Mouse (Mus musculus): ENCODE data around the gene Etnk2. TPM values are rescaled to one million over a fixed set of nuclear protein-coding genes. Genes with fewer than 3 reads are reported as not detected.

Etnk2 gene
- polyA plus RNA-seq (2015; fragmentation: Nextera tagmentation; extraction: Ambion mirVana), result 11.3 and 14.2 TPM in 2 replicates

DNA sequence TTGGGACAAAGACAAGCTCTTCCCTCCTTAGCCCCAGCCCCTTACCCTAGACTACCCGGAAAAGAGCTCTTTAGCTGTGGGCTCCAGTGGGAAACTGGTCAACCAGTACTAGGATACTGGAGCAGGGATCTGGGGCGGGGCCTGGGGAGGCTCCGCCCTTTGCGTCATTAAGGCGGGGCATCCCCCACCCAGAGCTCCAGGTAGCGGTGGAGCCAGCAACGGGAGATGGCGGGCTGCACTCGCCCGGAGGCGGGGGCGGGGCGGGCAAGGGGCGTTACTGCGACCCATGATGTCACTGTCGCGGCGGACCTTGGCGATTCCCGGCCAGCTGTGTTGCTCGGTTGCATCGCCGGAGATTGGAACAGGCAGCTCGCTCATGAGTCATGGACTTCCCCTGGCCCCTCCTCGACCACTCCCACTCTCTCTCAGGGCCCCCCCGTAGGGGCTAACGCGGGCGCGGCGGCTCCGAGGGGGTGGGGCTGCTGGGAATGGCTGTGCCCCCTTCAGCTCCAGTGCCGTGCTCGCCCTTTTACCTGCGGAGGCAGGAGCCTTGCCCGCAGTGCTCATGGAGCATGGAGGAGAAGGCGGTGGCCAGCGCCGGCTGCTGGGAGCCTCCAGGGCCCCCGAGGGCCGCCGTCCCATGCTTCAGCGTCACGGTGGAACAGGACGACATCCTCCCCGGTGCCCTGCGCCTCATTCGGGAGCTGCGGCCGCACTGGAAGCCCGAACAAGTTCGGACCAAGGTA, at the start of gene Etnk2:
TSS of gene Etnk2 (plus strand) at position 297 of the 746 bp plus-strand sequence.
- under 1% methylated on average over 52 of the region's 52 CpGs for WGBS (ENCODE audit: insufficient replicate concordance)
- Histone ChIP-seq H3K4me1 (replicated peaks) (peaks cover 37% of the 10 kb centered on the region), H3K4me2 (peak within 1 kb of the TSS; percentile 74), H3K4me3 (replicated peaks) (peak within 1 kb of the TSS; percentile 55), H3K9ac (peak within 1 kb of the TSS; percentile 49), H3K9me3 (replicated peaks) (no peaks in the 10 kb centered on the region), H3K36me3 (replicated peaks) (no peaks in the 10 kb centered on the region), H3K27ac (replicated peaks) (peak within 1 kb of the TSS; percentile 65; the same call in 1 of the 2 replicates), H3K27me3 (peaks cover 39% of the 10 kb centered on the region)
- peak; percentile 59 for ATAC-seq (ENCODE audit: insufficient read depth)

DNA sequence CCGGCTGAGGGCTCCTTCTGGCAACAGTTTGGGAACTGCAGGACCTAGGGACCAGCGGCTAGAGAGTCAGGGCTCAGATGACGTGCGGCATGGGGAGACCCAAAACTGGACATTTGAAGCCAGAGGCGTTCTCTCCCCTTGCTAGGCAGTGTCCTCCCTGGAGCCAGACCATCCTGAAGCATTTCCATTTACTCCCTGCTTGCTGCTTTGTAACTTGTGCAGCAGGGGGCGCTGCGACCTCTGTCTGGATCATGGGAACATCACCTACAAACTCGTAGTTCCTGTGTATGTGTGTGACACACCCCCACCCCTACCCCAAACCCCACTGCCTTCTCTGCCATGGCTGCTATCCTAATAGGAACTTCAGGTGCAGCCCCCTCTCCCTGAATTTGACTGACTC, 49.0 kb upstream of the Etnk2 start:
- Histone ChIP-seq H3K4me1 (replicated peaks) (no peaks in the 10 kb centered on the region; the same call in 1 of the 2 replicates), H3K36me3 (replicated peaks) (no peaks in the 10 kb centered on the region), H3K27me3 (no peaks in the 10 kb centered on the region), H3K9me3 (replicated peaks) (no peaks in the 10 kb centered on the region), H3K27ac (replicated peaks) (no peak overlapping the region), H3K4me2 (no peak overlapping the region), H3K9ac (no peak overlapping the region), H3K4me3 (replicated peaks) (no peak overlapping the region)
- no peak for ATAC-seq (ENCODE audit: insufficient read depth)
- WGBS (ENCODE audit: insufficient replicate concordance), result 14% methylated on average over 8 of the region's 8 CpGs

DNA sequence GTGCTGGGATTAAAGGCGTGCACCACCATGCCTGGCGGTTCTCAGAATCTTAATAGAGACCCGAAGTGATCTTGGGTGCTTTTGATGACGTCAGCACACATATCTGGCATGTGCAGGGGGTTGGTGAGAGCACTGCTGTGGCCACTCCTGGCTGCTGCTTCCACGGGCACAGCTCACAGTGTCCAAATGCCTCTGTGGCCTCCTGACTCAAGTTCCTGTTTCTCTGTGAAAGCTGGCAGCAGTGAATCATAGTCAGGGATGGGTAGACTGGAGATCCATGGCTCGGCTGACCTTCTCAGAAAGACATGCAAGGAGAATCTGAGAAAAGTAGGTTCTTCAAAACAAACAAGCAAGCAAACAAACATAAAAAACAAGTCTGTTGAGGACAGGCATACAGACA, 47.6 kb upstream of the Etnk2 start:
- no peak for ATAC-seq (ENCODE audit: insufficient read depth)
- WGBS (ENCODE audit: insufficient replicate concordance), result 41% methylated on average over 6 of the region's 6 CpGs
- Histone ChIP-seq H3K4me1 (replicated peaks) (no peaks in the 10 kb centered on the region; the same call in 1 of the 2 replicates), H3K4me2 (no peak overlapping the region), H3K4me3 (replicated peaks) (no peak overlapping the region), H3K27ac (replicated peaks) (no peak overlapping the region), H3K9me3 (replicated peaks) (no peaks in the 10 kb centered on the region), H3K27me3 (no peaks in the 10 kb centered on the region), H3K9ac (no peak overlapping the region), H3K36me3 (replicated peaks) (no peaks in the 10 kb centered on the region)

- H3K27ac ChIP-seq (replicated peaks), result no peak overlapping the region
- no peak overlapping the region for H3K4me3 ChIP-seq (replicated peaks)
- no peak overlapping the region for H3K4me2 ChIP-seq
- no peaks in the 10 kb centered on the region; the same call in 1 of the 2 replicates for H3K4me1 ChIP-seq (replicated peaks)
- no peaks in the 10 kb centered on the region for H3K27me3 ChIP-seq
- H3K36me3 ChIP-seq (replicated peaks), result no peaks in the 10 kb centered on the region
- no peaks in the 10 kb centered on the region for H3K9me3 ChIP-seq (replicated peaks)
- WGBS (ENCODE audit: insufficient replicate concordance), result 62% methylated on average over 4 of the region's 4 CpGs
- H3K9ac ChIP-seq, result no peak overlapping the region
- no peak for ATAC-seq (ENCODE audit: insufficient read depth)
Measured at GRCm38 (mm10) chr1:133316577-133316976, 46.8 kb upstream of the Etnk2 start.

DNA sequence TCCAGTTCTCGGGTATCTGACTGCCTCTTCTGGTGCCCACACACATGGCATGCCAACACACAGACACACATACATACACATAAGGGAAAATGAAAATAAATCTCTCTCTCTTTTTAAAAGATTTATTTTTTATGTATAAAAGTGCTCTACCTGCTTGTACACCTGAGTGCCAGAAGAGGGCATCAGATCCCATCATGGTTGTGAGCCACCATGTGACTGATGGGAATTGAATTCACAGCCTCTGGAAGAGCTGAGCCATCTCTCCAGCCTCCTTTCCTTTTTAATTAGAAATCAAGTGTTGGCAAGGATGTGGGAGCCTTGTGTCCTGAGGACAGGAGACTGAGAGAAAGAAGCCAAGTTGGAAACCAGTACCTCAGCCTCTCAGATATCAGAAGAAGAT, 46.2 kb upstream of the Etnk2 start:
- Histone ChIP-seq H3K36me3 (replicated peaks) (no peaks in the 10 kb centered on the region), H3K27ac (replicated peaks) (no peak overlapping the region), H3K4me1 (replicated peaks) (no peaks in the 10 kb centered on the region; the same call in 1 of the 2 replicates), H3K27me3 (no peaks in the 10 kb centered on the region), H3K9ac (no peak overlapping the region), H3K4me3 (replicated peaks) (no peak overlapping the region), H3K4me2 (no peak overlapping the region), H3K9me3 (replicated peaks) (no peaks in the 10 kb centered on the region)
- no peak for ATAC-seq (ENCODE audit: insufficient read depth)
- WGBS (ENCODE audit: insufficient replicate concordance), result 39% methylated on average over 1 of the region's 1 CpGs

- WGBS (ENCODE audit: insufficient replicate concordance), result 66% methylated on average over 13 of the region's 13 CpGs
- H3K36me3 ChIP-seq (replicated peaks), result no peaks in the 10 kb centered on the region
- H3K4me3 ChIP-seq (replicated peaks), result no peak within 1 kb of the TSS
- ATAC-seq (ENCODE audit: insufficient read depth), result no peak
- H3K9ac ChIP-seq, result no peak within 1 kb of the TSS
- H3K27me3 ChIP-seq, result no peaks in the 10 kb centered on the region
- H3K4me1 ChIP-seq (replicated peaks), result no peaks in the 10 kb centered on the region
- no peak within 1 kb of the TSS for H3K27ac ChIP-seq (replicated peaks)
- no peak within 1 kb of the TSS for H3K4me2 ChIP-seq
- no peaks in the 10 kb centered on the region for H3K9me3 ChIP-seq (replicated peaks)
Measured at GRCm38 (mm10) chr1:133321267-133321925, 42.0 kb upstream of the Etnk2 start, which contains the start of gene Kiss1. Gene Kiss1 (plus strand): TSS chr1:133321875.

DNA sequence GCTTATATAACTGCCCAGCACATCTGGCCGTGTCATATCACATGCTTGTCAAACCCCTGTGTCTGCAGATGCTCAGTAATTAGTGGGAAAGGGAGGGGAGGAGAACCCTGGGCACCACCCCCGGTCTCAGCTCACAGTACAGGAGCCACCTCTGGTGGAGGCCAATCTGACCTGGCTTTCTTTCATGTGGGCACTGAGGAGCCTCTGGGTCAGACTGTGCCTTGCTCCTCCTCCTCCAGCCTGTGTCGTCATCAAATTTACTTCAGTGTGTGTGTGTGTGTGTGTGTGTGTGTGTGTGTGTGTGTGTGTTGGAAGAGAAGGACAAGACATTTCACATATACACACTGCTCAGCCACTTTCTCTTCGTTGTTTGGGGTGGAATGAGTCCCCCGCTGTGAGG, 40.0 kb upstream of the Etnk2 start:
- Histone ChIP-seq H3K36me3 (replicated peaks) (no peaks in the 10 kb centered on the region), H3K27ac (replicated peaks) (no peak overlapping the region), H3K4me3 (replicated peaks) (no peak overlapping the region), H3K9me3 (replicated peaks) (no peaks in the 10 kb centered on the region), H3K27me3 (peaks cover 13% of the 10 kb centered on the region), H3K9ac (no peak overlapping the region), H3K4me2 (no peak overlapping the region), H3K4me1 (replicated peaks) (no peaks in the 10 kb centered on the region)
- WGBS (ENCODE audit: insufficient replicate concordance), result 30% methylated on average over 5 of the region's 5 CpGs
- ATAC-seq (ENCODE audit: insufficient read depth), result no peak

GRCm38 (mm10) chr1:133325951-133326350, 37.4 kb upstream of the Etnk2 start:
- no peak overlapping the region for H3K27ac ChIP-seq (replicated peaks)
- H3K4me3 ChIP-seq (replicated peaks), result no peak overlapping the region
- no peaks in the 10 kb centered on the region; the same call in 1 of the 2 replicates for H3K4me1 ChIP-seq (replicated peaks)
- no peak for ATAC-seq (ENCODE audit: insufficient read depth)
- H3K36me3 ChIP-seq (replicated peaks), result no peaks in the 10 kb centered on the region
- no peak overlapping the region for H3K4me2 ChIP-seq
- H3K9ac ChIP-seq, result no peak overlapping the region
- H3K27me3 ChIP-seq, result peaks cover 38% of the 10 kb centered on the region
- WGBS (ENCODE audit: insufficient replicate concordance), result 62% methylated on average over 8 of the region's 8 CpGs
- H3K9me3 ChIP-seq (replicated peaks), result no peaks in the 10 kb centered on the region

DNA sequence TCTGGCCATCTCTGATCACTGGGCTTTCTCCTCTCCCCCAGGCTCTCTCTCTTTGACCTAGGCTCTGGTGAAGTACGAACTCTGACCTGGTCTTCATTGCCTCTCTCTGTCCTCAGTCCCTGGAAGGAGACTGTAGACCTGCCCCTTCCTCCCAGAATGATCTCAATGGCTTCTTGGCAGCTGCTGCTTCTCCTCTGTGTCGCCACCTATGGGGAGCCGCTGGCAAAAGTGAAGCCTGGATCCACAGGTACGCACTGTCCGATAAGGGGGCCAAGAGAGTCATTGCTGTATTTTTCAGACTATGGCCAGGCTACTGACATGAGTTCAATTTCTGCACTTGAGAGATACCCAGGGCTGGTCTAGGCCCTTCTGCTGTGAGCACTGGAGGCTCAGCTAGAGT, 36.3 kb upstream of the Etnk2 start:
- Histone ChIP-seq H3K27me3 (peaks cover 41% of the 10 kb centered on the region), H3K36me3 (replicated peaks) (no peaks in the 10 kb centered on the region), H3K4me2 (no peak overlapping the region), H3K9ac (no peak overlapping the region), H3K27ac (replicated peaks) (no peak overlapping the region), H3K9me3 (replicated peaks) (no peaks in the 10 kb centered on the region), H3K4me1 (replicated peaks) (no peaks in the 10 kb centered on the region; the same call in 1 of the 2 replicates), H3K4me3 (replicated peaks) (no peak overlapping the region)
- no peak for ATAC-seq (ENCODE audit: insufficient read depth)
- WGBS (ENCODE audit: insufficient replicate concordance), result 47% methylated on average over 5 of the region's 5 CpGs

GRCm38 (mm10) chr1:133328299-133328795, 35.0 kb upstream of the Etnk2 start:
- Histone ChIP-seq H3K27ac (replicated peaks) (no peak overlapping the region), H3K4me1 (replicated peaks) (no peaks in the 10 kb centered on the region; the same call in 1 of the 2 replicates), H3K9me3 (replicated peaks) (no peaks in the 10 kb centered on the region), H3K36me3 (replicated peaks) (no peaks in the 10 kb centered on the region), H3K9ac (no peak overlapping the region), H3K4me2 (no peak overlapping the region), H3K4me3 (replicated peaks) (no peak overlapping the region), H3K27me3 (peaks cover 41% of the 10 kb centered on the region)
- ATAC-seq (ENCODE audit: insufficient read depth), result no peak
- WGBS (ENCODE audit: insufficient replicate concordance), result 56% methylated on average over 6 of the region's 6 CpGs

DNA sequence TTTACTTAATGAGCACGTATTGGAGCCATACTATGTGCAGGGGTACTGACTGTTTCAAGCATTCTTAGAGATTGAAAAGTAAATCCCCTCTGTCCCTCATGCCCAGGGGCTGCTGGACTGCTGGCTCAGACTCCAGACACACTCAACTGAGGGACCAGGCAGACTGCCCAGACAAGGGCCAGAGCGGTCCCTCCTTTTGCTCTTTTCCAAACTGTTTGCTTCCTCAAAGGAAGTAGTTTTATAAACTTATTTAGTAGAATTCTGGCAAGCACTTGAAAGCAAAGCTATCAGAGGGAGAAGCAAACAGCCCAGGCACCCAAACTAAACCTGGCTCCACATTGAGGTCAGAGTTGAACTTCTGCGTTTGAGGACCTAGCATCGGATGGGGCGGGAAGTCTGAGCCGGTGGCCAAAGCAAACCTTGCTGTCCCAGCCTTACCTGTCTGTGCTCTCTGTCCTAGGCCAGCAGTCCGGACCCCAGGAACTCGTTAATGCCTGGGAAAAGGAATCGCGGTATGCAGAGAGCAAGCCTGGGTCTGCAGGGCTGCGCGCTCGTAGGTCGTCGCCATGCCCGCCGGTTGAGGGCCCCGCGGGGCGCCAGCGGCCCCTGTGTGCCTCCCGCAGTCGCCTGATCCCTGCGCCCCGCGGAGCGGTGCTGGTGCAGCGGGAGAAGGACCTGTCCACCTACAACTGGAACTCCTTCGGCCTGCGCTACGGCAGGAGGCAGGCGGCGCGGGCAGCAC, 34.3 kb upstream of the Etnk2 start:
- no peaks in the 10 kb centered on the region for H3K36me3 ChIP-seq (replicated peaks)
- no peaks in the 10 kb centered on the region; the same call in 1 of the 2 replicates for H3K4me1 ChIP-seq (replicated peaks)
- H3K27me3 ChIP-seq, result peaks cover 41% of the 10 kb centered on the region
- 12% methylated on average over 34 of the region's 34 CpGs for WGBS (ENCODE audit: insufficient replicate concordance)
- H3K9me3 ChIP-seq (replicated peaks), result no peaks in the 10 kb centered on the region
- no peak overlapping the region; the same call in 1 of the 2 replicates for H3K4me3 ChIP-seq (replicated peaks)
- no peak overlapping the region for H3K9ac ChIP-seq
- no peak for ATAC-seq (ENCODE audit: insufficient read depth)
- H3K27ac ChIP-seq (replicated peaks), result no peak overlapping the region
- H3K4me2 ChIP-seq, result peak overlapping the region; percentile 44

Measured in liver, embryonic 15.5 days (tissue).